Mouse (Mus musculus) heart, postnatal 0 days (tissue): ENCODE results near the gene Abca7.

ENCODE experiments used
- CTCF ChIP-seq: IDR thresholded peaks from 2 replicates; pipeline ENCODE4 v1.5.1; 2016; ENCODE audit warnings: antibody characterized with exemption, control low read depth, low read depth
- EP300 ChIP-seq: IDR thresholded peaks from 2 replicates; pipeline ENCODE4 v1.6.1; 2016; ENCODE audit warnings: antibody characterized with exemption, low read depth

GRCm38 (mm10) chr10:79991099-79991498, 5.2 kb upstream of the Abca7 start:
- TF ChIP-seq CTCF: no peak
- no peak for TF ChIP-seq EP300
